11 mouse cellular contexts compared by ENCODE assay signal in genomic region chr4:64901091-64901845, GRCm38 (mm10).
DNase-seq lines count a peak whose midpoint lies in the region; ATAC-seq and TF ChIP-seq lines count a peak whose summit lies in the region.
"Had no signal": no experiment of that assay in that cellular context is flagged by ENCODE, and none has a peak within 500 bp of the region (broad histone marks: within the 10 kb centered on the region; RNA-seq: fewer than 3 reads in every experiment).

No protein-coding gene starts in this region.

- in situ Hi-C loops in CH12.LX (cut with MboI; ENCODE audit: low pct_ligation_motif_present, low pct_unique_long_range_greater_than_20kb, low sequenced_read_pairs) = no loop called here

- H3K9ac ChIP-seq in CH12.LX (ENCODE audit: insufficient read depth, low read depth) = no peak overlapping the region
- H3K9ac ChIP-seq in heart, embryonic 15.5 days = no peak overlapping the region

- dilution Hi-C loops in CH12.LX (cut with MboI; ENCODE audit: extremely low pct_ligation_motif_present, extremely low pct_unique_long_range_greater_than_20kb, low sequenced_read_pairs) = no loop called here

- H3K4me1 ChIP-seq in CH12.LX (ENCODE audit: control insufficient read depth in 1 of 2, insufficient read depth in 2 of 2) = no peaks in the 10 kb centered on the region
- H3K4me1 ChIP-seq in heart, embryonic 15.5 days (replicated peaks) = no peaks in the 10 kb centered on the region

- H3K4me2 ChIP-seq in CH12.LX (ENCODE audit: insufficient read depth, low read depth, poor library complexity, severe bottlenecking) = no peak overlapping the region
- H3K4me2 ChIP-seq in heart, embryonic 15.5 days = no peak overlapping the region

- no peak overlapping the region for H3K4me3 ChIP-seq in CH12.LX (replicated peaks in 1 of 3; ENCODE audit: low read depth in 2 of 3, low read length in 2 of 3, poor library complexity in 1 of 3)
- H3K4me3 ChIP-seq in heart, embryonic 15.5 days = no peak overlapping the region
- H3K4me3 ChIP-seq in left cerebral cortex, adult 2 months = no peak overlapping the region

- H3K27me3 ChIP-seq in CH12.LX (replicated peaks) = no peaks in the 10 kb centered on the region
- H3K27me3 ChIP-seq in heart, embryonic 15.5 days = no peaks in the 10 kb centered on the region

- intact Hi-C loops in left cerebral cortex, adult 2 months (cut with DNase I) = no loop called here

- no peaks in the 10 kb centered on the region for H3K79me2 ChIP-seq in CH12.LX (replicated peaks; ENCODE audit: control insufficient read depth, extremely low read depth, insufficient read depth, poor library complexity, severe bottlenecking)

- DNase-seq in CH12.LX (ENCODE audit: extremely low read depth) = peak; percentile 14
- peak; percentile 5 for DNase-seq in embryo, embryonic 10.5 days (ENCODE audit: low spot score)
- peak; percentile 50 for DNase-seq in lung, postnatal 36 days
- DNase-seq in left cerebral cortex, adult 2 months (ENCODE audit: extremely low spot score in 1 of 2, low spot score in 2 of 2) = no peak
- DNase-seq in MN1 (ENCODE audit: low spot score) = no peak
- no peak for DNase-seq in retina, postnatal 1 day
- DNase-seq: cerebellum, adult 11 months; right cerebral cortex, adult 18-20 months; thymus, adult 18-20 months had no signal

- no peaks in the 10 kb centered on the region for H3K36me3 ChIP-seq in CH12.LX (replicated peaks in 1 of 2; ENCODE audit: control insufficient read depth in 1 of 2, insufficient read depth in 1 of 2, low read length in 1 of 2)
- no peaks in the 10 kb centered on the region for H3K36me3 ChIP-seq in heart, embryonic 15.5 days

- no peak overlapping the region for H3K27ac ChIP-seq in CH12.LX (ENCODE audit: insufficient read depth, low read depth)
- no peak overlapping the region for H3K27ac ChIP-seq in heart, embryonic 15.5 days
- H3K27ac ChIP-seq in left cerebral cortex, adult 2 months = no peak overlapping the region

- no peak for TF ChIP-seq POLR2A in CH12.LX (IDR thresholded peaks at IDR 0.05; ENCODE audit: low read depth, low read length)

- WGBS in heart, embryonic 15.5 days = 43% methylated on average over 5 of the region's 5 CpGs

- no peaks in the 10 kb centered on the region for H3K9me3 ChIP-seq in CH12.LX (replicated peaks; ENCODE audit: low read length)
- H3K9me3 ChIP-seq in heart, embryonic 15.5 days (replicated peaks) = no peaks in the 10 kb centered on the region

- no peak for TF ChIP-seq RAD21 in CH12.LX (IDR thresholded peaks at IDR 0.05; ENCODE audit: low read depth, low read length)

- peak; percentile 62; the same call in 1 of the 2 replicates for ATAC-seq in heart, embryonic 15.5 days (replicated peaks; ENCODE audit: insufficient number of reproducible peaks, insufficient read depth, low FRiP score, low read depth)
- ATAC-seq in monocyte, adult 5-6 weeks (replicated peaks; ENCODE audit: insufficient number of reproducible peaks, low FRiP score, low TSS enrichment, poor library complexity, severe bottlenecking) = no peak

- TF ChIP-seq CTCF in CH12.LX (conservative IDR thresholded peaks at IDR 0.05 in 1 of 2, IDR thresholded peaks at IDR 0.05 in 1 of 2; ENCODE audit: low read depth in 2 of 2, low read length in 2 of 2) = no peak
- no peak for TF ChIP-seq CTCF in left cerebral cortex, adult 2 months (IDR thresholded peaks at IDR 0.05)

- no peak for TF ChIP-seq EP300 in CH12.LX (IDR thresholded peaks at IDR 0.05; ENCODE audit: low read length)

TF ChIP-seq in CH12.LX, 34 proteins besides CTCF, POLR2A, EP300 and RAD21:
- TF ChIP-seq TBP (conservative IDR thresholded peaks at IDR 0.05; ENCODE audit: low read depth, low read length) (no peak), ZC3H11A (IDR thresholded peaks at IDR 0.05; ENCODE audit: low read depth, low read length) (no peak), ZNF384 (IDR thresholded peaks at IDR 0.05; ENCODE audit: low read depth, low read length) (no peak)

Comparison
In these comparisons a context has a peak if more than half of its experiments do, and no peak if none do; other contexts are left out.
1. DNase-seq: peak in CH12.LX (single experiment), embryo, embryonic 10.5 days (single experiment) and lung, postnatal 36 days (single experiment); none in left cerebral cortex, adult 2 months (0 of 2), MN1 (single experiment) and retina, postnatal 1 day (single experiment).